Mouse (Mus musculus) ES-E14 (cell line): ENCODE measurements at regions not wholly inside any gene's neighbourhood (a gene's known extent, or its start where the extent isn't known, plus 50 kb on each side); places are given as distances from the start of the nearest gene placed in this dataset.

Experiments used
- DNase-seq: peaks from one replicate; pipeline ENCODE4 v3.0.0-alpha.2; 2013; ENCODE audit warnings: low read depth, low spot score
- H3K27ac ChIP-seq: 2 replicates; pipeline ENCODE4 v1.5.1; 2012; ENCODE audit warnings: low read depth, mild to moderate bottlenecking, low read length, moderate library complexity, mixed read lengths; ENCODE audit not compliant: poor library complexity, insufficient read depth, severe bottlenecking
- H3K36me3 ChIP-seq: 2 replicates; pipeline ENCODE4 v1.6.1; 2012; ENCODE audit warnings: mild to moderate bottlenecking, low read length, moderate library complexity, mixed read lengths; ENCODE audit not compliant: control insufficient read depth, poor library complexity, insufficient read depth, severe bottlenecking
- H3K4me1 ChIP-seq, 2 experiments: fragments of 150-350 bp in 1 of 2; sonication (generic) in 1 of 2; 2 replicates each; pipeline ENCODE4 v1.6.1; 2012; ENCODE audit warnings: low read length in 2 of 2, mild to moderate bottlenecking in 1 of 2, mixed read lengths in 1 of 2; ENCODE audit not compliant: control insufficient read depth in 2 of 2, insufficient read depth in 2 of 2, poor library complexity in 1 of 2
- H3K4me3 ChIP-seq, 2 experiments: fragments of 150-350 bp in 1 of 2; sonication (generic) in 1 of 2; 2 replicates each; pipeline ENCODE4 v1.5.1; 2012; ENCODE audit warnings: low read length in 2 of 2, low read depth in 1 of 2, mild to moderate bottlenecking in 1 of 2, mixed read lengths in 1 of 2; ENCODE audit not compliant: insufficient read depth in 1 of 2, poor library complexity in 1 of 2, severe bottlenecking in 1 of 2
- H3K9ac ChIP-seq: 2 replicates; pipeline ENCODE4 v1.6.1; 2012; ENCODE audit warnings: low read depth, mild to moderate bottlenecking, low read length, mixed read lengths; ENCODE audit not compliant: poor library complexity, insufficient read depth, severe bottlenecking
- H3K9me3 ChIP-seq: fragments of 150-350 bp; sonication (generic); 2 replicates; pipeline ENCODE4 v1.6.1; 2012; ENCODE audit warnings: low read depth, mild to moderate bottlenecking, low read length; ENCODE audit not compliant: control insufficient read depth, insufficient read depth
- CHD2 ChIP-seq: IDR thresholded peaks from 2 replicates; pipeline ENCODE4 v1.6.1; 2014; ENCODE audit warnings: mild to moderate bottlenecking, low read depth, low read length, inconsistent platforms
- HCFC1 ChIP-seq: IDR thresholded peaks from 2 replicates; pipeline ENCODE4 v1.6.1; 2012; ENCODE audit warnings: low read length, inconsistent platforms, borderline replicate concordance; ENCODE audit not compliant: insufficient read depth
- MAFK ChIP-seq: IDR thresholded peaks from 2 replicates; pipeline ENCODE4 v1.6.1; 2014; ENCODE audit warnings: mild to moderate bottlenecking, low read depth, low read length, inconsistent platforms; ENCODE audit not compliant: insufficient read depth
- ZC3H11A ChIP-seq: IDR thresholded peaks from 2 replicates; pipeline ENCODE4 v1.6.1; 2012; ENCODE audit warnings: low read depth, mild to moderate bottlenecking, inconsistent platforms, low read length, borderline replicate concordance
- ZNF384 ChIP-seq: IDR thresholded peaks from 2 replicates; pipeline ENCODE4 v1.6.1; 2012; ENCODE audit warnings: low read depth, low read length, inconsistent platforms
- in situ Hi-C, 2 experiments: fragments of 600-800 bp; cut with MboI; formaldehyde crosslinking; loops; one replicate each; pipeline ENCODE4 v1.15.1; 2025; ENCODE audit warnings: low sequenced_read_pairs in 2 of 2, inconsistent platforms in 1 of 2; ENCODE audit not compliant: unreplicated experiment in 2 of 2

- in situ Hi-C loops = no loop called here
- H3K9ac ChIP-seq = no peak overlapping the region
- H3K27ac ChIP-seq = no peak overlapping the region
- H3K4me3 ChIP-seq = no peak overlapping the region
- TF ChIP-seq CHD2 (no peak), HCFC1 (no peak), ZC3H11A (no peak), ZNF384 (no peak), MAFK (no peak)
- no peaks in the 10 kb centered on the region for H3K4me1 ChIP-seq
- no peak for DNase-seq
- H3K9me3 ChIP-seq = no peaks in the 10 kb centered on the region
- no peaks in the 10 kb centered on the region for H3K36me3 ChIP-seq
Measured at GRCm38 (mm10) chr10:102689966-102690365, 177.9 kb downstream of the Rassf9 start.

- no peak overlapping the region for H3K9ac ChIP-seq
- no peak for TF ChIP-seq ZC3H11A
- no peak for TF ChIP-seq HCFC1
- no peak for TF ChIP-seq MAFK
- no peak for TF ChIP-seq CHD2
- TF ChIP-seq ZNF384 = no peak
- no peak for DNase-seq
- in situ Hi-C loops = no loop called here
- no peak overlapping the region for H3K4me3 ChIP-seq
- H3K36me3 ChIP-seq = no peaks in the 10 kb centered on the region
- no peak overlapping the region for H3K27ac ChIP-seq
- no peaks in the 10 kb centered on the region for H3K4me1 ChIP-seq
- no peaks in the 10 kb centered on the region for H3K9me3 ChIP-seq
Measured at GRCm38 (mm10) chr10:102686667-102687397, 174.8 kb downstream of the Rassf9 start.

GRCm38 (mm10) chr10:102685833-102686434 lies 173.9 kb downstream of the Rassf9 start:
- H3K36me3 ChIP-seq = no peaks in the 10 kb centered on the region
- H3K4me1 ChIP-seq = no peaks in the 10 kb centered on the region
- in situ Hi-C loops = no loop called here
- TF ChIP-seq ZNF384 (no peak), MAFK (no peak), ZC3H11A (no peak), CHD2 (no peak), HCFC1 (no peak)
- no peak for DNase-seq
- no peak overlapping the region for H3K9ac ChIP-seq
- no peak overlapping the region for H3K4me3 ChIP-seq
- no peaks in the 10 kb centered on the region for H3K9me3 ChIP-seq
- no peak overlapping the region for H3K27ac ChIP-seq

GRCm38 (mm10) chr10:102667359-102667758 lies 155.3 kb downstream of the Rassf9 start:
- H3K36me3 ChIP-seq = no peaks in the 10 kb centered on the region
- no peak for DNase-seq

More at GRCm38 (mm10) chr10:102667359-102667758, 155.3 kb downstream of the Rassf9 start:
- in situ Hi-C loops = no loop called here
- H3K9ac ChIP-seq = no peak overlapping the region
- H3K4me1 ChIP-seq = no peaks in the 10 kb centered on the region
- no peak overlapping the region for H3K27ac ChIP-seq
- H3K4me3 ChIP-seq = no peak overlapping the region
- TF ChIP-seq MAFK (no peak), HCFC1 (no peak), ZC3H11A (no peak)
- no peaks in the 10 kb centered on the region for H3K9me3 ChIP-seq
